Mouse (Mus musculus) adipocyte (in vitro differentiated cells): ENCODE data around the gene Gstz1.
A peak's percentile ranks its signal among the peaks of the same experiment; 100 is the strongest.
"Not testable (repeated sequence)": the region's sequence is repeated elsewhere in the genome, so short reads cannot be mapped to it uniquely, and the experiment has no call there.

ENCODE experiments used
- DNase-seq: peaks from one replicate; pipeline ENCODE4 v3.0.0-alpha.2; 2016; ENCODE audit warnings: low spot score

The Gstz1 gene

DNA sequence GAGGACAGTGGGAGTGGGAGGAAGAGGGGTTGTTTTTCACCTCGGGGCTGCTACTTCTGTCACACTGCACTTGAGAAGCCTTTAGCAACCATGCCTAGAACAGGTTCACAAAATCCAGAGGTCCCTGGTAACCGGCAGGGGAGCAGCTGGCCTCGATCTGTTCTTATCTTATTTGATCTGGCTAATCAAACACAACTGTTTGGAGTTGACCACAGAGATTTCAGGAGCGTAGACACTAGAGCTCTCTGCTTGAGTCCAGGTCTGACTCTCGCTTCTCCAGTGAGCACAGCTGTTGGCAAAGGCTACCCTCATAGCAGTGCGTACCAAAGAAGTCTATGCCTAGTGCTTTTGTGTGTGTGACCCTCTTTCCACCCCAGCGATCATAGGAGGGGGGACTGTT is 11.1 kb downstream of the Gstz1 start:
- no peak for DNase-seq

DNA sequence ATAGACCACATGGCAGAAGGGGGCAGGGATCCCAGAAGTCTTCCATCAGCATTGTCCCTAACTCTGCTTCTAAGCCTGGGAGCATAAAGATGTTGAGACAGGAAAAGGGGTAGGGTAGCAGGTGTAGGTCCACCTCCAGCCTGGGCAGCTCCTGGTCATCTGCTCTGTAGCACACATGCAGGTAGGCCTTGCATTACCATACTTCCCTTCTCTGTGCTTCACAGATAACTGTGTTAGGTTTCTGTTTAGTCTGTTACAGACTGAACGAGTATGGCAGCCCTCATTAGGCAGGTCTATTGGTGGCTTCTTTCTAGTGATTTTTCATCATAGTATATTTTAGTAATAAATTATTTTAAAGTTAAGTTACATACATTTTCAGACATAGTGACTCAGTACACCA is 13.3 kb downstream of the Gstz1 start:
- DNase-seq, result no peak

DNA sequence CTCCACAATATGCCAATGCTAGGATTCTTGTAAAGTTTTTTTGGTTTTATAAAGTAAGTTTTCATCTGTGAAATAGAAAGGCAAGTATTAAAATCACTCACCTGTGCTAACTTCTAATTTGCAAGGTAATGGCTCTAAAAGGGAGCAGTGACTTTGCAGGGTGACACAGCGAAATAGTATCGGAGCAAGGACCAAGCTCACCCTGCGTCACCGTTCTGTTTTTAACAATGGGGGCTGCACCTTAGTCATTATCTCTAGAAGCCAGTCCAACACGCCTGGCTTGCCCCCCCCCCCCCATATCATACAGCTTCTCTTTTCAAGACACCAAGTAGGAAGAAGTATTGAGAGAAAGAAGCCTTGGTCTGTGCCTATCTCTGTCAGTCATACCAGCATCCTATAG is 13.8 kb downstream of the Gstz1 start:
- no peak for DNase-seq

DNA sequence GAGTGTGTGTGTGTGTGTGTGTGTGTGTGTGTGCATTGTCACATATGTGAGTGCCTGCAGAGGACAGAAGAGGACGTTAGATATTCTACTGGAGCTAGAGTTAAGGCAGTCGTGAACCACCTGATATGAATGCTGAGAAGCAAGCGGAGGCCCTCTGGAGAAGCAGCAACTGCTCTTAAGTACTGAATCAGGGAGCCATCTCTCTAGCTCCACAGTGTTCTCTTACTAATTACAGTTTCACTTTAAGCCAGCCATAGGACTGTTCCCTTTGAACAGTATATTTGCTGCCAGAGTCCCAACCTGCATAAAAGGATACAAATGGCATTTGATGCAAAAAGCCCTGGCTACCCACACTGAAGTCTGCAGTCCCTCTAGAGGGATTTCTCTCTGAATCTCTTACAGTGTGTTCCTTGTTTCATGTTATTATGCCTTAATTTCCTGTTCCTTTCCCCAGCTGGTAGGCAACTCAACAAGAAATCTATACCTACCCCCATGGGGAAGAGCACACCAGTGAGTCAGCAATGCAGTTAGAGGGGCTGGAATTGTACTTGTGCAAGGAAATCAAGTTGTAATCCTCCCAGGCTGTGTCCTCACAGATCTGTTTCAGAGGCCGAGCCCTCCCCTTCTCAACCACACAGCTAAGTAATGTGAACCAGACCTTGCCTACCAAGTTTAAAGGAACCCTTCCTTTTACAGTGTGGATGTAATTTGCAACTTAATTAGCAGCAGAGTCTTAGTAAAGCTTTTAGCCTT is 28.4 kb downstream of the Gstz1 start:
- peak; percentile 59 for DNase-seq

DNA sequence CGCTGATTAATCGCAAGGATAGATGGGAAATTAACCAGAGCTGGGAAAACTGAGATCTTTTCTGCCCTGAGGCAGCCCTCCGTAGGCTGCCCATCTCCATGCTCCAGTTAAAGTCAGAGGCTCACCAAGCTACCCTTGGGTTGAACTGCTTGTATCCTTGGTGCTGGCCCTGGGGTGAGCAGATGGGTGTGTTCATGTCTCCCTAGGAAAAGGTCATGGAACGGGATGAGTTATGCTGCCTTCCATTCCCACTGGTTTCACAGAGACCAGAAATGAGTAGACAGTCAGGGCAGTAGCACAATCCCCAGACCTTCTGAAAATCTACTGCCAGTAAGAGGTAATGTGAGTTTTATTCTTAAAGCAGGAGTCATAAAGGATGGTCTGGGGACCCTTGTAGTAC is 30.7 kb downstream of the Gstz1 start:
- no peak for DNase-seq

DNA sequence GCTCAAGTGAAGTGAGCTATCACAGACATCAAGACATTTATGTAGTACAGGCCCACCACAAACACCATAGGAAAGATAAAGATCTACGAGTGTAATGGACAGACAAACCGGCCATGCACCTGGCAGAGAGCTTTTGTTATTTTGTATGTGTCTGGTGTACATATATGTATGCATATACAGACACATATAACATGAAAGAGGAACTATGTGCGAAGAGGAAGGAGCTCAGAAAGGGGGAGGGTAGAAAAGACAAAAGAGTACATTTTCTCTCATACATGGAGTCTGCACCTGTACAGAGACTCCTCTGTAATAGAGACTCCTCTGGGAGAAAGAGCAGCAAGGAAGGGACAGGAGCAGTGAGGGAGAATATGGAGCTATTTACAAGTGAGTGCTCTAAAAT is 46.0 kb downstream of the Gstz1 start:
- no peak for DNase-seq

DNA sequence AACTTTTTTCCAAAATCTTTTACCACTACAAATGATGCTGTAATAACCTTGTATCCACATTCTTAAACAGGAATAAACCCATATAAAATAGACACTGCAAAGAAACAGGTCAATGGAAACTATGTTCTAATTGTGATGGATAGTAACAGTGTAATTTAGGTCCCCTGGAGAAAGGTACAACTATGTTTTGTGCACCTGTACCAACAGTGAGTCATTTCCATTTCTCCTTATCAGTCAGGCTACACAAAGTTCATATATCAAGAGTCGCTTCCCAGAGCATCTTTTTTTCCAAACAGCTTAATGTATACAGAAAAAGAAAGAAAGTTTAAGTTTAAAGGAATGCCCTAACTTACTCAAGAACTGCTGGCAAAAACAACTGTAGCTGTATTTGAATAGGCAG is 48.1 kb downstream of the Gstz1 start:
- no peak for DNase-seq

DNA sequence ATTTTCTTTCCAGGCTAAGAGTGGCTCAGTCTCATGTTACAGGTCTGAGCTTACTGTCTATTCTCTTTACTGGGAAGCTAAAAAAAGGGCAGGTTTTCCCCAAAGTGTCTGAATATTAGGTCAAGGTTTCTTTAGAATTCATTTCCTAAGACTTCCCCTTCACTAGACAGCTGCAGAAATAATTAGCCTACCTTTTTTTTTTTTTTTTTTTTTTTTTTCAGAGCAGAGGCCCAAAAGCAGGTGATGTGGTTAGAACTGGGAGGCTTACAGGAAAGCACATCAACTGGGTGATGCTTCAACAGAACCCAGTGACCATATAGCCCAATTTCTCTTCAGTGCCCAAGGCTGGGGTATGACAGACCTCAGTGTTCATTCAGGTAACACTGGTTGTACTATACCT is 49.3 kb downstream of the Gstz1 start:
- DNase-seq, result no peak

DNA sequence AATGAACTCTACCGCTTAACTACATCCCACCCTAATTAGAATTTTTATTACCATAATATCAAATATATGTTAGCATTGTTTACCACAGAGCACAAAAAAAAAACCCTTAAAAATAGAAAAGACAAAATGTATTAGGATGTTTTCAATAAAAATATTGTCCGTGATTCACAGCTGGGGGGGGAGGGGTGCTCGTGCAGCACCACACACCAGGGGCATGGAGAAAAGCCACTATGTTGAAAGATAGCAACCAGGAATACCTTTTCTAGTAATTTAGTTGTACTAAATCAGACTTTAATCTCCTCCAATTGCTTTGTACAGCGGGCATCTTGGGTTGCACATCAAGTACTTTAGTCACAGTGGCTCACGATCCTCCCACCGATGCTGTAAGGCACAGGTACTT is 51.8 kb downstream of the Gstz1 start:
- no peak for DNase-seq

DNA sequence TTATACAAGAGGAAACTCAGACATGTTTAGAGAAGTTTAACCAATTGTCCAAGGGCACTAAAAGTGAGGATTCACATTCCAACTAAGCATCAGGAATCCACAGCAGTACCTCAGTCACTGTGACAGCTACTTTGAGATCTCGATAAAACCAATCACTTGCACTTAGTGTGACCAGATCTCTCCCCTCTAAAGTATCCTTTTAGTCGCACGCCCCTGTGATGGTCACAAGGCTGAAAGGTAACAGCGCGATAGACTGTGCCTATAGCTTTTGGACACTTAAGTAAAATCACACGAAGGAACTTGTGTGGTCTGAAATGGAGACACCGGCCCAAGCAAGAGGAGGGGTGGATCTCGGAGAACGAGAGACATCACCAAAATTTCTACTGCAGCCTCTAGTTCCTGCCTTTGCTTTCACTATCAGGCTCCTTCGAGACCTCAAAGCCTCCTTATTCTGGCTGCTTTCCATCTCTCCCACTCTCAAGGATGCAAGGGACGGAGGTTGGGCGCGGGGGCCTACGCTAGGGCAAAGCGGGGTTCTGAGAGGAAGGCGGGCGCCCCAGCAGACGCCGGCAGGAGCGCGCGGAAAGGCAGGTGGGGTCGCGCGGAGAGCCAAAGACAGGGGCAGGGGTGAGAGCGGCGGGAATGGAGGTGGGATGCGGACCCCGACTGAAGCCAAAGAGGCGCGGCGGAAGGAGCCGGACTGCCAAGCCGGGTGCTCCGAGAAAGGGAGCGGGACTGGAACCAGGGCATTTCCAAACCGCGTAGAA is 52.4 kb downstream of the Gstz1 start, which contains the start of gene Samd15:
TSS of gene Samd15 (plus strand) at position 518 of the 767 bp plus-strand sequence.
- peak; percentile 14 for DNase-seq

DNA sequence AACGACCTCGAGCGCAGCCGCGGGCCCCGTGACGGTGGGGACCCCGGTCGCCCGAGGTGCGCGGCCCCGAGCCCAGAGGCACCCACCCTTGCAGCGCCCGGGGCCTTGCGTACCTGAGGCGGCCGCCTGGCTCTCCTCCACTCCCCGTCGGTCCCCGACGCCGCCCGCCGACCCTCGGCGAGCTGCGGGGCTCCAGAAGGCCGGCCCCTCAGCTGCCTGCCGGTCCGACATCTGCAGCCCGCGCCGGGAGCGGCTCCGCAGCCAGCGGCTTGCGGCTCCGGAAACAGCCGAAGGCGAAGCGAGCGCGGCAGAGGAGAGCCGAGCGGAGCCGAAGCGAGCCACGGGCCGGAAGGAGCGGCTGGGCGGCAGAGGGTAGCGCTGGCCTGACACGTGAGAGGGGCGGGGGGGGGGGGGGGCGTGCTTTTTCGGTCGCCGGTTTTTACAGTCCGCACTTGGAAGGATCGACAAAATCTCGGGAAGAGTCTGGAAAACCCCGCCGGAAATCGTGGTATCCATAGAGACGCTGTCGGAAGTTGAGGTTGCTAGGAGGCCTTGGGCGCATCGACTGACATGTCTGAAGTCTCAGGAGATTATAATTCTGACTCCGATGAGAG is 53.1 kb downstream of the Gstz1 start, which contains the start of gene Tmed8:
TSS of gene Tmed8 (minus strand) at position 482 of the 614 bp plus-strand sequence.
- peak; percentile 89 for DNase-seq

DNA sequence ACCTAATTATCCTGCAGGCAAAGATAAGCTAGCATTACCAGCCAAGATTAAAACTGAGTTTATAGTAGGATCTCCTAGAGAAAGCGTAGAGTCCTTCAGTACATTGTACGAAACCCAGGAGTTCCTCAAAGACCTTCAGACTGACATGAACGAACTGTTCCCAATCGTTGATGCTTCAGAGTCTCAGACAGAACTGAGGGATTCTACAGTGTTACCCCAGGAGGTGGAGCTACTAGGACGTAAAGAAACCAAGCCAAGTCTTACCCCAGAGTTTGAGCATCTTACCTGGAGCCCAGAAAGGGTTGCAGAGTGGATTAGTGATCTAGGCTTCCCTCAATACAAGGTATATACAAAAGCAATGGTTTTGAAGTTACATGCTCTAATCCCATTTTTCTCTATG is 54.7 kb downstream of the Gstz1 start:
- DNase-seq, result no peak

DNA sequence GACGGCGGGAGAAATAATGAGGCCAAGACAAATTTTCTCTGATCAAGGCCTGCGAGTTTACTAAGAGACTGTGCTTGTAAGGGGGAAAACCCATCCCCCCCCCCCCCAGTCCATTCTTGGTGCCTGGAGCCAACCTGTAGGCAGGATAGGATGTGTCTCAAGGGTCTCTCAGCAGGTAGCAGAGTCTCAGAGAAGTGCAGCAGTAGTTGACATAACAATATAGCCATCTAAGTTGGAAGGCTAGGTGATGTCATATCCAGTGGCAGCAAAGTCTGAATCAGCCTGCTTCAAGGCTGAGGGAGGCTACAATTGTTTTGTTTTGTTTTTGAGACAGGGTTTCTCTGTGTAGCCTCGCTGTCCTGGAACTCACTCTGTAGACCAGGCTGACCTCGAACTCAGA is 58.8 kb downstream of the Gstz1 start:
- not testable (repeated sequence) for DNase-seq

DNA sequence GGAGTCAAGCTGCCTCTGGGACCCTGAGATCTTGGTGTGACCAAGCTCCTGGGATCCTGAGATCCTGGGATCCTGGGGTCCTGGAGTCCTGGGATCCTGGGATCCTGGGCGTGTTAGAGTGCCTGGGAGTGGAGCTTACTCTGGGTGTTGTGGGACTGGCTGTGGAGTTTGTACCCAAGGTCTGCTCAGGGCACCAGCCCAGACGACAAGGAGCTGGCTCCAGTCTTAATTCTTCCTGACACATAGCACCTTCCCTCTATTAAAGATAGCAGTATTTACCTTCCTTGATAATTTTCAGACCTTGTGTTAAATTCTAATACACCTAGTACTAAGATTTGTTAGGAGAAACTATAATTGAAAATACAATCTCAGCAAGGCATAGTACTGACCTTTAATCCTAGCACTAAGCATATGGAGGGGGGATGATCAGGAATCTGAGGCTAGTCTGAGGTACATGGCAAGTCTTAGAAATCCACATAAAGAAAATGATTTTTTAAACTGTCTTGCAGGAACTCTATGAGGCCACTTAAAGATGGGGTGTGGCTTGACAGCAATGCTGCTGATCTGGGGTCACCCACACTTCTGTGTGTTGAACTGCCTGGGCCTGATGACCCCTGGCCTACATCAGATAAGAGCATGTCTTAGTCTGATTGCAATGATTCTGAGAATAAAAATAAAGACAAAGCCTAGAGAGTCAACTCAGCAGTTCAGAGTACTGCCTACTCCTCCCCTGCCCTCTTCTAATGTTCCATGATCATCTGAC is 66.1 kb downstream of the Gstz1 start:
- DNase-seq, result no peak
